Mouse (Mus musculus) left cerebral cortex, postnatal 25 days (tissue): Measurements from ENCODE around the gene Cd6. TPM values are rescaled to one million over a fixed set of nuclear protein-coding genes. Genes with fewer than 3 reads are reported as not detected.

Experiments used
- DNase-seq, 2 experiments: peaks; one replicate each; pipeline ENCODE4 v3.0.0; 2022; ENCODE audit warnings: low spot score in 2 of 2, mixed read lengths in 1 of 2
- intact Hi-C: fragments of 180-260 bp; cut with DNase I; formaldehyde crosslinking; loops from one replicate; pipeline ENCODE4 v1.15.1; 2025
- total RNA-seq, 2 experiments: library from RNA; stranded (reverse); gene quantifications; 2 replicates each; pipeline ENCODE4 v1.2.3; 2021

Gene Cd6
- total RNA-seq, 2 experiments from 2014 or later, result 1.9 to 3.3 TPM

DNA sequence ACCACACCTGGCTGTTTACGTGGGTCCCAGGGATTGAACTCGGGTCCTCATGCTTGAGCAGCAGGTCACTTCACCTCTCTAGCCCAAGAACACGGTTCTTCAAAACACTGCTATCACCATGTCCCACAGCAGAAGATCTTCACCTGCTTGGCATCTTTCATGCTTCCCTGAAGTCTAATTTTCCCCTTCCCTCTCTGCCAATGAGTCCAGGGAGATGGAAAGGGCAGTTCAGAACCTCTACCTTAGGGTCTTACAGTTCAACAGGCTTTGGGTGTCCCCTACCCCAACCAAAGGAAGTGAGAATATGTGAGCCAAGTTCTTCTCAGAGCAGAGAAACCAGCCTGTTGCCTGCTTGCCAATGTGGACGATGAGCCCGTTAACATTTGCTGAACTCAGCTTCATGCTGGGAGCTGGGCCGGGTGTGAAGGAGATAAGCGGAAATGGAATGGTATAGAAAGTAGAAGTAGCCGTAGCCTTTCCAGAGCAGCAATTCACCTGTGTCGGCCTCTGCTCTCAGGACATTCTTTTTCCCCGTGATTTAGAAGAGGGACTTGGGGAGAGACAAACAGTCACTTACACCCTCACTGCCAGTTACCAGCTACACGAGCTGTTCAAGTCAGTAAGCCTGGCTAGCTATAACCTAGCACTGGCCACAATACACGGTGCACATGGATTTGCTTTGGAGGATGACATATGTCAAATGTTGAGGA lies 21.2 kb downstream of the Cd6 start:
- DNase-seq, result no peak
- intact Hi-C loops, result loop anchor here (5.0 kb wide), 1 partner anchor 74 kb away; the partner anchor contains the start of gene Tmem109

DNA sequence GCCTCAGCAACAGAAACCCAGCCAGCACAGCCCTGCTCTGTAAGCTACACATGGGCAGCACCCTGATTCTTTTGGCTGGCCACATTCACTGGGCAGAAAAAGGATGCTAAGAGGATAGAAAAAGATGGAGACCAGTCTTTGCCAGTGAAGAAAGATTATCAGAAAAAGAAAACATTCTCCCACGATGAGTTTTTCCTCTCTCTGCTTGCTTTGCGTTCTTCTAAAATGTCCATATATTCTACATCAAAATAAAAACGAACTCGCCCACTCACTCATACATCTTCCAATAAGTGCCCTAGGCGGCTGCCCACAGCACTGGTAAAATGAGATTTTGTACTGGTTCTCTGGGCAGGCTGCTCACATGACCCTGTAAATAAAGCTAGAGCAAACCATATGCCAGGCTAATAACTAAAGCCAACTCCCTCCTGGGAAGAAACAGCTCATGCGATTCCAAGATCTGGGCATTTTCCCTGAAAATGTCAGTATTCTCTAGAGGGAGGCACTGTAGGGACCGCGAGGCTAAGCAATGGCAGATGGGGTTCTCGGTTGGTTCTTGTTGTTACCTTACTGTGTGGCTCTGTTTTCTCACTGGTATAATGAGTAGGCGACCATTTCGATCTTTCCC lies 24.1 kb downstream of the Cd6 start:
- DNase-seq, result no peak

DNA sequence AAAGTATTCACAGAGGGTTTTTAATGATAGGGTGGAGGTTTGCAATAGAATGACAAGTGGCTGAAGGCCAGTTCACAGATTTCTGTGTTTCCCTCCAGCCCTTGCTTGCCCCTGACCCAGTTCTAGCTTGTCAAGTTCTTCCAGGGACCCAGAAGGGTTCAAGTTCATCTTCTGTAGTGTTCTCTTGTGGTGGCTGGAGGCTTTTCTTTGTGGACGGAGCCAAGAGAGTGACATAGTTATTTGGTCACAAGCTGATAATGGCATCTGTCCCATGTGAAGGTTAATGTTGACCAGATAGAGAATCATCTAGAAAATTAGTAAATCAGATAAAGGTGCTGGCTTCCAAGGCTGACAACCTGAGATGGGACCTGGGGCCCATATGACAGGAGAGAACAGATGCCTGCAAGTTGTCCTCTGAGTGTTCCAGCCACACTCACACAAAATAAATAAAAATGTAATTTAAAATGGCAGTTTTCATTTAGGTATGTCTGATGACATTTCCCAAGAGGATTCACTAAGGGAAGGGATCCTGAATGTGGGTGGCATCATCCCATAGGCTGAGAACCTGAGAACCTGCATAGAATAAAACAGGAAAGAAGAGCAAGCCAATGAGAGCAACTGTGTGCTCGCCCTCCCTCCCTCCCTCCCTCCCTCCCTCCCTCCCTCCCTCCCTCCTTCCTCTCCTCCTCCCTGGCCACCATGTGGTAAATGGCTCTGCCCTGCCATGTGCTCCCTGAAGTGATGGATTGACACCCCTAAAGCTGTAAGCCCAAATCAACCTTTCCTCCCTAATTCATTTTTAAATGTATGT lies 24.8 kb downstream of the Cd6 start:
- intact Hi-C loops, result loop anchor here (5.0 kb wide), 1 partner anchor 77 kb away; the partner anchor contains the start of gene Tmem109
- no peak for DNase-seq

More for the DNA sequence above, 24.1 kb downstream of the Cd6 start:
- intact Hi-C loops, result loop anchor here (5.0 kb wide), 1 partner anchor 77 kb away; the partner anchor contains the start of gene Tmem109

DNA sequence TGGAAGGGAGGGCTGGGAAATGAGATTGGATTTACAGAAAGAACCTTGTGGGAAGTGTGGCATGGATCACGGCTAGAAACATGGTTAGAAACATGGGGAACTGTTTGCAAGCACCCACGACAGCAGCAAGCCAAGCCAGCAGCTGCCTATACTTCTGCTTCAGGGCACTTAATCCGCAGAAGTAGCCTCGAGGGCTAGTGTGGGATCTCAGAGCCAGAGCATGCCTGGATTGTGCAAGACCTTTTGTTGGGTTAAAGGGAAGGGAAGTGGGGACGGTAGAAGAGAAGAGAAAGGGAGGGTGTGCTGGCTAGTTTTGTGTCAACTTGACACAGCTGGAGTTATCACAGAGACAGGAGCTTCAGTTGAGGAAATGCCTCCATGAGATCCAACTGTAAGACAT lies 26.1 kb downstream of the Cd6 start:
- peak in 1 of 2 experiments; percentile 35 for DNase-seq
- intact Hi-C loops, result no loop called here

DNA sequence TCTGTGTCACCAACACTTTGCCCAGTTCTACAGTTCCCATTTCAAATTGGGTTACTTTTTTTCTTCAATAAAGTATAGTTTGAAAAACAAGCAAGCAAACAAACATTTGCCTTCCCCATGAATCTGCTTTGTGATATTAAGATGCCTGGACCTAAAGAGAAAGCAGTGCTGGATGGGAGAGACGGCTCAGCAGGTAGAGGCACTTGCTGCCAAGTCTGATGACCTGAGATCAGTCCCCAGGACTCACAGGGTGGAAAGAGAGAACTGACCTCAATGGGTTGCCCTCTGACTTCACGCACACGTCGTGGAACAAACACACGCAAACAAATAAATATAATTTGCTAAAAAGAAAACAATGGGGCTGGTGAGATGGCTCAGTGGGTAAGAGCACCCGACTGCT lies 28.0 kb downstream of the Cd6 start:
- no peak for DNase-seq
- intact Hi-C loops, result no loop called here

DNA sequence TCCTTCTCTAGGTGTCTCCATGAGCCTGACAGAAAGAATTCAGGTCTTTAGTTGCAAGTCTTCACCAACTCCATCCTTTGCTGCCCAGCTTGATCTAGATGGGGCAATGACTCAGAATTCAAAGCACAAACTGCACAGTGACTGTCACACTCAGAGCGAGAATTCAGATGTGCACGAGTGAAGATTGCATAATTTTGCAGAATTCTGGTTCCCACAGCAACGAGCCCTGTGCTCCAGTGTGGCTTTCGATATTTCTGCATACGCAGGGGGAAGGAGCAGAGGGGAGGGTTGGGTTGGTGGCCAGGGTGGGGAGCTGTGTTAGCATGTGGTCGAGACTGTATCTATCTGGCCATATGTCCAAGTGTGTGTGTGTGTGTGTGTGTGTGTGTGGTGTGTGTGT lies 28.8 kb downstream of the Cd6 start:
- intact Hi-C loops, result no loop called here
- peak; percentile 75 to 93 for DNase-seq

DNA sequence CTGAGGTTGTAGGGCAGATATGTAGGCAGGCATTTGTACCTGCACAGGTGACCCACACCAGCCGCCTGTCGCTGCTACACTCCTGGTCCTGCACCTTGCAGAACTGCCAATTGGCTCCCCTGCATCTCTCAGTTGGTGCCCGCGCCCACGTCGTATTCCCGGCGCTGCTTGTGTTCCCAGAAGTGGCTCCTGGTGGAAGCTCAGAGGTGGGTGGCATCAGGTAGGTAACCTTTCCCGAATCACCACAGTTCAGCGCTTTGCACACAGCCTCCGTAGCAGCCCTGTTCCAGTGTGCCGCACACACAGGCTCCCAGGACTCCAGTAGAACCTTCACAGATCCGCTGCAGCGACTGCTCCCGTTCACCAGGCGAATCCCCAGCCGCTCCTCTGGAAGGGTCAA lies 30.7 kb downstream of the Cd6 start:
- intact Hi-C loops, result no loop called here
- peak in 1 of 2 experiments; percentile 47 for DNase-seq

DNA sequence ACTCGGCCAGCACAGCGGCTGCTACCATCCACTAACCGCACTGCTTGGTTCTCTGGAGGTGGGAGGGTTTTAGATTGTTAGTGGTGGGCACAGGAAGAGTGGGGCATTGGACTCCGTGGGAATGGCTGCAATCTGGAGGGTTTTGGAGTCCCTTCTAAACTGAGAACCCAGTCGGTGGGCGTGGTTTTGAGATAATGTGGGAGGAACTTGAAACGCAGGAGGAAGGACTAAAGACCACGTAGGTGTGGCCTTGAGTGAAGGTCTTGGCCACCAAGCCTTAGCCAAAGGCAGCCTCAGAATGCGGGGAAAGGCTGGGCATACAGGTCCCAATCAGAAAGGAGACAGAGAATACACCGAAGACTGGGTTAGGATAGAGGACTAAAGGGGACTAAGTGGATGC lies 31.3 kb downstream of the Cd6 start:
- intact Hi-C loops, result no loop called here
- DNase-seq, result no peak

DNA sequence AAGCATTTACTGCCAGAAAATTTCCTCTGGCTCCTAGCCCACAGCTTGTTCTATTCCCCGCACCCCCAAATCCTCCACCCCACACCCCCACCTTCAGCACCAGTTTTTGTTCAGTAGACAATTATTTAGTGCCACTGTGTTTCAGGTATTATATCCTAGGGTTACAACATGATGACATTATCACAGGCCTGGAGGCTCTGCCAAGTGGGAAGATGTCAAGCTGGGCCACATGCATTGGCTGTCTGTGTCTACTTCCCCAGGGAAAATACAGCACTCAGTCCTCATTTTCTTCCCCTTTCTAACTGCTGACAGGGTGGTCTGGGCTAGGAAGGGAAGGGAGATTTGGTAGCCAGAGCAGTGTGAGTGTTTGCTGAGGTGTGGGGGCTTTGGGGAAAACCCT lies 34.9 kb downstream of the Cd6 start:
- no peak for DNase-seq
- intact Hi-C loops, result no loop called here

DNA sequence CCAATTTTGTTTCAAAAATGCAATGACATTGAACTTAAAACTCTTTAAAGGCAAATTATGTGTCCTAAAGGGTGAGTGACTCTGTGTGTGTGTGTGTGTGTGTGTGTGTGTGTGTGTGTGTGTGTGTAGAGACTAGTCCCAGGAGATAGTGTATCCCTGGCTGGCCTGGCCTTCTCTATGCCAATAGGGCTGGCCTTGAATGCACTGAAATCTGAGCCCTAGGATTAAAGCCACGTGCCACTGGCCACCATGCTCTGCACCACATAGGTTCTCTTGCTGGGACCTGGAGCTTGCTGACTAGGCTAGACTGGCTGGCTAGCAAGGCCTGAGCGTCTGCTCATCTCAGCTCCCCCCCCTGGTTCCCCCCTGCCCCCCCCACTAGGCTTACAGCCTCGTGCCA lies 36.8 kb downstream of the Cd6 start:
- intact Hi-C loops, result no loop called here
- no peak for DNase-seq

DNA sequence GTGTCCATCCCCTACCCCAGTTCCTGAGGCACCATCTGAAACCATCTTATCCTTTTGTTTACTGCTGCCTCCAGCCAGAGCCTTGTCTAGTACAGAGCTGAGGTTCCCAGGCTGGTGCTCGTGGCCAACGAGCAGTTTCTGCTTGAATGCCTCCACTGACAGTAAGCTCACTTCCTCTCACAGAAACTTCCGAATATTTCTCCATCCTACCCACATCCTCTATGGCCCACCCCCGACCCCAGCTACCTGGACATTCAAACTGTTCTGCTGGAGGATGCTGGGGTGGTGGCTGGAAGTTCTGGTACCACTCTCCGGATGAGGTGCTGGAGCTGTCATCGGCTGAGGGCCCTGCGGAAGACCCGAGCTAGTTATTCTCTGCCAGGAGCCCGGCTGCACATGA lies 39.5 kb downstream of the Cd6 start:
- intact Hi-C loops, result no loop called here

DNA sequence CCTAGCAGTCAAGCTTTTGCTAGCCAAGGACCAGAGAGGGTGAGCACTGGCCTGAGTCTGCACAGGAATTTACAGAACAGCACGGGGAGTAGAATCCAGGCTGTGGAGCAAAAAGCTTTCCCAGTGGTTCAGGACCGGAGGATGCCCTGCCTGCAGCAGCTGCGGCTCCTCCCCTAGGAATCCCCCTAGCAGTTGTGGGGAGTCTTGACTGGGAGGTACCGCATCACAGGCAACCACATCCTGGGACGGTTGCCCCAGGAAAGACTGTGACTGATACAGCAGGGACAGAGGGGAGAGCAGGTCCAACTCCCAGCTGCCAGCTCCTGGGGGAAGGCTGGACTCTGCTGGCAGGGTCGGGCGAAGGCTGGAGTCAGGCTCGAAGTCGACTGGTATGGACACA lies 41.6 kb downstream of the Cd6 start:
- intact Hi-C loops, result no loop called here
- DNase-seq, result no peak

More for the DNA sequence above, 39.5 kb downstream of the Cd6 start:
- DNase-seq, result no peak

DNA sequence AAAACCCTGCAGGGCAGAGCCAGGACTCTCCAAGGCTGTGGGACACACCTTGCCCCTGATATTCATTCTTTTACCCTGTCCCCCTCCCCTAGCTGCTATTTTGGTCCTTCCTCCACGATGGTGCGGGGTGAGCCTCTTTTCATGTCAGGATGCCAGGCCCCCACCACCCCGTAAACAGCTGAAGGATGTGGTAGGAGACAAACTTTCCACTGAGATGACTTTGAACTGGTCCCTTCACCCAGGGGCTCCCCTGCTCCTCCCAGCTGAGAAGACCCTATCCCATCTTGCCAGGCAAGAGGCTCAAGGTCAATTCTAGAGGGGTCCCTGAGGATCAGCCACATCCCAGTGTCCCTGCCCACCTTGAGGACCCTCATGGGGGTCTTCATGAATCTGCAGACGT lies 42.5 kb downstream of the Cd6 start:
- intact Hi-C loops, result no loop called here
- DNase-seq, result no peak

DNA sequence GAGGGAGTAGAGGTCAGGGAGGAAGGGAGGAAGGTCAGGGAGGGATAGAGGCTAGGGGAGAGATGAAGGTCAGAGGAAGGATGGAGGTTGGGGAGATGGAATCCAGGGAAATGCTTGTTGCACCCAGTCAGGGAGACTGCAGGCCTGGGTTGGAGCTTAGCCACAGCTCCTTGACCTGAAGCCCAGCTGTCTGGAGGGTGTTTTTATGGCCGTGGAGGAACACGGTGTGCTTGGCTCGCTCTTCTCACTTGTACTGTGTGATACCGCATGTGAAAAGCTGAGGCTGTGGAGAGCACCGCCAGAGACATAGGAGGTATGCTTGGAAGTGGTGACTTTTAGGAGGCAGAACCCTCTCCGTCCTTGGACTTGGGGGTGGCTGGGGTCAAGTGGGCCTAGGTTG lies 43.1 kb downstream of the Cd6 start:
- intact Hi-C loops, result no loop called here
- no peak for DNase-seq

DNA sequence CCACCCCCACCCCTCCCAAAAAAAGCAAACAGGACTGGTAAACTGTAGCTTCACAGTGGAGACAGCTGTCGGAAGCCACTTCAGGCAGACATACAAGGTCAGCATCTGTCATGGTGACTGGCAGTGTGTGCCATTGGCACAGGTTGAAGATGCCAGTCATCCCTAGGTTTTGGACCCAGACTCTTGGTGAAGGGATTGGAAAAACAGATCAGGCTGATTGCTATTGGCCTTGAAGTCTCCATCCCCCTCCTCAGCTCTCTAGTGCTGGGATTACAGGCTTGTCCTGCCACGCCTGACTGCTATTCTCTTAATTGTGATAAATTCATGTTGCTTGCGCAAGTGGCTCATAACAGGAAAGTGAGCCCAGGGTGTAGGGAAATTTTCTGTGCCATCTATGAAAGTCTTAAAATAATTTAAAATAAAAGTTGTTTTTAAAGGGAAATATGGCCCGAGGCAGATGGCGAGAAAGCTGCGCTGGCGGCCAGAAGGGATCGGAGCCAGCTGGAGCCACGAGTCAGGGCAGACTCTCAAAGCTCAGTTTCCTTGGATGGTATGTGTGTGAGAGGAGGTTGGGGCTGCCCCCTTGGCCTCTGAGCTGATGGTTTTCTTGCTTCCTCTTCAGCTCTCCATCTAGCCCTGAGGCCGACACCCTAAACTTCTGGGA lies 44.9 kb downstream of the Cd6 start:
- intact Hi-C loops, result loop anchor here (1.0 kb wide), 1 partner anchor 25 kb away; no protein-coding TSS in a partner anchor
- DNase-seq, result peak; percentile 36 to 75

DNA sequence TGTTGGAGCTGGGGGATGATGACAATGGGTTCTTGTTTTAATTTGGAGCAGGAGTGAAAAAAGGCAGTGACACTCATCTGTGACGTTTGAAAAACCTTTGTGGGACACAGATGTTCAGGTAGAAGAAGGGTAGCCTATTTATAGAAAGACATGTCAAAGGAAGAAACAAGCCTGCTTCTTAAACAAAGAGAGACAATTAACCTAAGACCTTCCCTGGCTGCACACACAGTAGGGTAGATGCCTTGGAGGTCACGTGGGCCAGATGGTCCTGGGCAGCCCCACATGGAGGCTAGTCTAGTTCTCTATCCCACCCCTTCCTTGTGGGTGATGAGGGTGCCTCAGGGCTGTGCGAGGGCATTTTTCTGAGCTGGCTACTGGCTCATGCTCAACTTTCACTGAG lies 45.8 kb downstream of the Cd6 start:
- intact Hi-C loops, result no loop called here
- DNase-seq, result no peak

DNA sequence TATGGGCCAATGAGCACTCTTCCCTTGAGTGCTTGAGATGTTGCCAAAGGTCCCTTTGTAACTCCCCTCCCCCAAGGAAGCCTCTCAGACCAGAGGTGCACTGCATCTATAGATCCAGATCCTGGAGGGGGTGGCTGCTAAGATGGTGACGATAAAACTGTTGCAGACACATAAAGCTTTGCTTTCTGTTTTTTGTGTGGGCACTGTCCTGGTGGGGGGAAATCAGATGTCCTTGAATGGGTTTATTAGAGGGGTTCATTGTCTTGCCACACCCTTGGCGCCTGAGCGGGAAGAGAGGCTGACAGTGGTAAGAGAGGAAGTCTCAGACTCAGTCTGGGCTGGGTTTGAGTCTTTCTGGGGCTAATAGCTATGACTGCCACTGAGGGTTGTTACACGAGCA lies 46.7 kb downstream of the Cd6 start:
- DNase-seq, result no peak
- intact Hi-C loops, result no loop called here

DNA sequence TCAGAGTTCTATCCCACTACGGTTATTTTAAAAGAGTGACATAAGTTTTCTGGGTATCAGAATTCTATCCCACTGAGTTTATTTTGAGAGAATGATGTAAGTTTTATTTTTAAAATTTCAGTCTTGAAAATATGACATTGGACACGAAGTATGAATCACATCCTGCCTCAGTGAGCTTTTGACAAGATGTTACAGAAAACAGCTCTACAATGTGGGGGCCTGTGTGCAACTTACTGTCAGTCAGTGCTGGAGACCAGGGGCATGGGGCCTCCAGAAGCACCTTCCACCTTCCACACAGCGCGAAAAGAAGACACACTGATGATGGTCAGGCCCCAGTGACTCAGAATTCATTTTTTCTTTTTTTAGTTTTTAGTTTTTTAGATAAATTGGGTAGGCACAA lies 48.2 kb downstream of the Cd6 start:
- peak; percentile 59 to 91 for DNase-seq
- intact Hi-C loops, result loop anchor here (2.0 kb wide), 1 partner anchor 19 kb away; no protein-coding TSS in a partner anchor

DNA sequence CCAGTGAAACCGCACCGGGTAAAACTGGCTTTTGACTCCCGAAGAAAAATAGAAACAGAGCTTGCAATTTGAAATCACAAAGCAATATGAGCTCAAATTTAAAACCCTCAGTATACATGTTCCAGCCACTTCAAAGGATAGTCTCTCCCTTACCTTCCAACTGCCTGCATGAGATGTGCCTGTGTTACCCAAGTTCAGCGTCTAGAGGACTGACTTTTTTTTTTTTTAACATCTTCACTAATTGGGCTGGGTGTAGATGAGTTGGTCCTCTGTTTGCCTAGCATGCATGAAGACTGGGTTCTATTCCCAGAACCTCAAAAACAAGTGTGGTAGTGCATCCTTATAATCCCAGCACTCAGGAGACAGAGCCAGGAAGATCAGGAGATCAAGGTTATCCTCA lies 53.0 kb downstream of the Cd6 start:
- intact Hi-C loops, result no loop called here
- DNase-seq, result no peak

DNA sequence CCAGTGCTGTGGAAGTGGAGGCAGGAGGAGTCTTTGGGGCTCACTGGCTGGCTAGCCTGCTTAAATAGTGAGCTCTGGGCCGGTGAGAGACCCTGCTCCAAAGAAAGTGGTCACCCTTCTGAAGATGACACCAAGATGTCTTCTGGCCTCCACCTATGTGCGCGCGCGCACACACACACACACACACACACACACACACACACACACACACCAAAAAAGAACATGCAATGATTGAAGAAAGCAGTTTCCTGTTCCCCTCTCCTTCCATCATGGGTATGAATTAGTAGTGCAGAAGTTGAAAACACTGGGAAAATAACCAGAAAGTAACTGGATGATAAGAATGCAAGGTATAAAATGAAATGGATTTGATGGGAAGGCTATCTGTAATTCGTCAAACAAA lies 55.7 kb downstream of the Cd6 start:
- no peak for DNase-seq
- intact Hi-C loops, result no loop called here
